Mouse (Mus musculus): ENCODE data around the gene 5730522E02Rik. TPM values are rescaled to one million over a fixed set of nuclear protein-coding genes. Genes with fewer than 3 reads are reported as not detected.
A peak's percentile ranks its signal among the peaks of the same experiment; 100 is the strongest.

The 5730522E02Rik gene
- polyA plus RNA-seq, 1 experiment from 2014 or later = 26.4 TPM

DNA sequence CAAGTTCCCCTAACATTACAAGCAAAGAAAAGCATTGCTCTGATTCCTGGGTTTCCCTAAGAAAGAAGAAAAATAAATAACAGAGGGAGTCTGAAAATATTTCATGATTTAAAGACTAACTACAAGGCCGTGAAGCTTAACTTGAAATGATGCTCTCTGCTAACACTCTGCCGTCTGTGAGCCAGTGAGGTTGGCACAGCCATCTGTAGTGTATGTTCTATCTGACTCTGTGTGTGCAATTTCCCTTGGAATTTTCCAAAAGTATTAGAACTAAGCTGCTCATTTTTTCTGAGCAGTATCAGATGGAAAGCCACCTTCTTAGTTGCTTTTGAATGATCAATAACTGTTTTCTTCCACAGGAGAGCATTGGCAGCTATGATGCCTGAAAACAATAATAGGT is 134.2 kb downstream of the 5730522E02Rik start:
- H3K4me2 ChIP-seq (ENCODE audit: low read length) = no peak overlapping the region
- 58% methylated on average over 2 of the region's 2 CpGs for WGBS
- H3K36me3 ChIP-seq (ENCODE audit: control insufficient read depth, insufficient read depth) = no peaks in the 10 kb centered on the region
- no peaks in the 10 kb centered on the region for H3K9me3 ChIP-seq (ENCODE audit: control insufficient read depth, low read length)
- H3K27me3 ChIP-seq (replicated peaks; ENCODE audit: control insufficient read depth, insufficient read depth, low read length) = no peaks in the 10 kb centered on the region
- no peak overlapping the region for H3K4me3 ChIP-seq (replicated peaks; ENCODE audit: low read length)
- ATAC-seq = no peak
- H3K9ac ChIP-seq (replicated peaks; ENCODE audit: low read depth, low read length) = no peak overlapping the region
- H3K27ac ChIP-seq (ENCODE audit: low read length) = 0 out of 2 replicates have a peak overlapping the region, but pooled peaks have one; percentile 14
- H3K4me1 ChIP-seq (replicated peaks; ENCODE audit: control insufficient read depth, insufficient read depth, low read length) = peaks cover 17% of the 10 kb centered on the region

DNA sequence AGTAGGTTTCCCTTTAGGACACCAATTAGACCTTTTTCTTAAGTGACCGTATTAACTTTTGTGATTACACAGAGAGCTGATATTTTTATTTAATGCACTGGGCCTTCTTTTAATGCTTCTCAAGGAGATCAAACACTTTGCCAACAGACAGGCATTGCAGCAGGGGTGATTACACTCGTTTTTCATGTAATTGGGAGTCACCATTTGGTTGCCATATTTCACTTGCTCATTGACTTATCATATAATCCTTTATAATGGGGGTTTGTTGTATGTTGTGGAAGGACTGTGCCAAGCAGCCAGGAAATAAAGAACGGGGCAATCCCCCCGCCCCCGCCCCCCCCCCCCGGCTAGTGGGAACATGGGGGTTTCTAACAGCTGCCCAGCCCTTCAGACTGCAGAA is 135.0 kb downstream of the 5730522E02Rik start:
- no peak overlapping the region for H3K4me2 ChIP-seq (ENCODE audit: low read length)
- no peaks in the 10 kb centered on the region for H3K9me3 ChIP-seq (ENCODE audit: control insufficient read depth, low read length)
- no peak overlapping the region for H3K27ac ChIP-seq (ENCODE audit: low read length)
- H3K4me3 ChIP-seq (replicated peaks; ENCODE audit: low read length) = no peak overlapping the region
- H3K9ac ChIP-seq (replicated peaks; ENCODE audit: low read depth, low read length) = no peak overlapping the region
- no peaks in the 10 kb centered on the region for H3K27me3 ChIP-seq (replicated peaks; ENCODE audit: control insufficient read depth, insufficient read depth, low read length)
- no peaks in the 10 kb centered on the region for H3K36me3 ChIP-seq (ENCODE audit: control insufficient read depth, insufficient read depth)
- no peak for ATAC-seq
- WGBS = 46% methylated on average over 6 of the region's 6 CpGs
- H3K4me1 ChIP-seq (replicated peaks; ENCODE audit: control insufficient read depth, insufficient read depth, low read length) = peaks cover 17% of the 10 kb centered on the region

DNA sequence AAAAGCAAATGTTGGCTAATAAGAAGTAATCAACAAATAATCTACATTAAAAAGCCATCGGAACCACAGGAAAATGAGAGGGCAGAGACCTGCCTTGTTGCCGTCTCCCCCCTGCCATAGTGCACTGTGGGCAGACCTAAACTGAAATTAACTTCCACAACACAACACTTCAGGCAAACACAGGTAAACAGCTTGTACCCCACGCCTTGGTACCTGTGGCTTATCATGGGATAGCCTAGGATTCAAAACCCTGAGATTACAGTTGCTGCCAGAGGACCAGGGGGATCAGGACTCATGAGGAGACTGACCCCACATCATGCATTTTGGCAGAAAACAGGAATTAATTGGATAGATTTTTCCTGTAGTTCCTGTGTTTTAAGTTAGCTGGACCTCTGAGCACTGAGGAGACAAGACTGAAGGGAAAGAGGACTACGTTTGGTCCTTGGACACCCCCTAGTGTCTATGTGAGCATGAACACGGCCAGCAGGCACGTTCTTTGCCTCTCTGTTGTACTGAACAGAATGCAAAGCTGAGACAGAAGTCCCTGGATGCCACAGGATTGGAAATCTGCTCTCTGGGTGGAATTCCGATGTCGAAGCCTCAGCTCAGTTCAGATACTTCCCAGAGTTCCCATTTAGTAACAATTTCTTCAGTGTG is 136.8 kb downstream of the 5730522E02Rik start:
- ATAC-seq = peak; percentile 90
- H3K27me3 ChIP-seq (replicated peaks; ENCODE audit: control insufficient read depth, insufficient read depth, low read length) = no peaks in the 10 kb centered on the region
- H3K9ac ChIP-seq (replicated peaks; ENCODE audit: low read depth, low read length) = no peak overlapping the region
- H3K4me1 ChIP-seq (replicated peaks; ENCODE audit: control insufficient read depth, insufficient read depth, low read length) = peaks cover 17% of the 10 kb centered on the region
- no peak overlapping the region for H3K4me2 ChIP-seq (ENCODE audit: low read length)
- 39% methylated on average over 8 of the region's 8 CpGs for WGBS
- H3K9me3 ChIP-seq (ENCODE audit: control insufficient read depth, low read length) = no peaks in the 10 kb centered on the region
- no peak overlapping the region for H3K4me3 ChIP-seq (replicated peaks; ENCODE audit: low read length)
- H3K36me3 ChIP-seq (ENCODE audit: control insufficient read depth, insufficient read depth) = no peaks in the 10 kb centered on the region
- no peak overlapping the region for H3K27ac ChIP-seq (ENCODE audit: low read length)

DNA sequence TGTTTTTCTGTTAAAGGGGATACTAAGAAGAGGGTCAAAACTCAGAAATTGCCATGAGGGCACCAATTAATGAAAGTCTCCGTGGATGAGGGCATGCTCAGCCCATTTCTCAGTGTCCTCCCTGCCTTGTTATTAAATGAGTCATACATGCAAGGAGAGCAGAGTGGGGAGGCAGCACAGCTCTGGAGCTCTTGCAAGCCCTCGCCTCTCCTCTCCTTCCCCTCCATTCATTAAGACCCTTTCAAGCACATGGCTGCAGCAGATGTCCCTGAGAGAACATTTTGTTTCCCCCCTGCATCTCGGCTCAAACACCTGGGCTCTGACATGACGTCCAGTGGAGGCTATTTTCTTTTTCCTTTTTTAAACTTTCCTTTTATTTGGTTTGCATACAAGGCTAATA is 138.5 kb downstream of the 5730522E02Rik start:
- no peaks in the 10 kb centered on the region for H3K36me3 ChIP-seq (ENCODE audit: control insufficient read depth, insufficient read depth)
- no peaks in the 10 kb centered on the region for H3K9me3 ChIP-seq (ENCODE audit: control insufficient read depth, low read length)
- no peaks in the 10 kb centered on the region for H3K27me3 ChIP-seq (replicated peaks; ENCODE audit: control insufficient read depth, insufficient read depth, low read length)
- WGBS = 11% methylated on average over 4 of the region's 4 CpGs
- H3K9ac ChIP-seq (replicated peaks; ENCODE audit: low read depth, low read length) = no peak overlapping the region
- H3K4me3 ChIP-seq (replicated peaks; ENCODE audit: low read length) = no peak overlapping the region
- H3K4me2 ChIP-seq (ENCODE audit: low read length) = no peak overlapping the region
- H3K27ac ChIP-seq (ENCODE audit: low read length) = no peak overlapping the region; the same call in 1 of the 2 replicates
- H3K4me1 ChIP-seq (replicated peaks; ENCODE audit: control insufficient read depth, insufficient read depth, low read length) = peaks cover 17% of the 10 kb centered on the region
- peak; percentile 54 for ATAC-seq

DNA sequence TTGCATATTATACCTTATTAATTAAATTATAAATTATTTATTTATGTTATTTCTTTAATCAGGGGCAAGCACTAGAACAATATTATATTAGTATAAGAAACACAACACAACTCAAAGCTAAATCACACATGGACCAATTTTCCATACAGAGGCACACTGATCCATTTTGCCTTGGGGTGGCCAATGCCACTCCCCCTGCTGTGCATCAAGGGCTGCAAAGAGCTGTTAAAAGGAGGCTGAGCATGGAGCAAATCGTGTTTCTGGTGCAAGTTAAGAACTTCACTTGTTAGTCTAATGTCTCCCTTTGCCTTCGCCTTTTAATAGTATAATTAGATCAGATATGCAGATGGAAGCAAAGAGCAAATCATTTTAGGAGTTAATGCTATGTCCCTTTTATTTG is 147.3 kb downstream of the 5730522E02Rik start:
- no peak overlapping the region for H3K4me2 ChIP-seq (ENCODE audit: low read length)
- H3K4me3 ChIP-seq (replicated peaks; ENCODE audit: low read length) = no peak overlapping the region
- peaks cover 14% of the 10 kb centered on the region for H3K4me1 ChIP-seq (replicated peaks; ENCODE audit: control insufficient read depth, insufficient read depth, low read length)
- no peak for ATAC-seq
- no peak overlapping the region for H3K9ac ChIP-seq (replicated peaks; ENCODE audit: low read depth, low read length)
- no peak overlapping the region for H3K27ac ChIP-seq (ENCODE audit: low read length)
- H3K27me3 ChIP-seq (replicated peaks; ENCODE audit: control insufficient read depth, insufficient read depth, low read length) = no peaks in the 10 kb centered on the region
- 26% methylated on average over 2 of the region's 2 CpGs for WGBS
- no peaks in the 10 kb centered on the region for H3K36me3 ChIP-seq (ENCODE audit: control insufficient read depth, insufficient read depth)
- no peaks in the 10 kb centered on the region for H3K9me3 ChIP-seq (ENCODE audit: control insufficient read depth, low read length)

DNA sequence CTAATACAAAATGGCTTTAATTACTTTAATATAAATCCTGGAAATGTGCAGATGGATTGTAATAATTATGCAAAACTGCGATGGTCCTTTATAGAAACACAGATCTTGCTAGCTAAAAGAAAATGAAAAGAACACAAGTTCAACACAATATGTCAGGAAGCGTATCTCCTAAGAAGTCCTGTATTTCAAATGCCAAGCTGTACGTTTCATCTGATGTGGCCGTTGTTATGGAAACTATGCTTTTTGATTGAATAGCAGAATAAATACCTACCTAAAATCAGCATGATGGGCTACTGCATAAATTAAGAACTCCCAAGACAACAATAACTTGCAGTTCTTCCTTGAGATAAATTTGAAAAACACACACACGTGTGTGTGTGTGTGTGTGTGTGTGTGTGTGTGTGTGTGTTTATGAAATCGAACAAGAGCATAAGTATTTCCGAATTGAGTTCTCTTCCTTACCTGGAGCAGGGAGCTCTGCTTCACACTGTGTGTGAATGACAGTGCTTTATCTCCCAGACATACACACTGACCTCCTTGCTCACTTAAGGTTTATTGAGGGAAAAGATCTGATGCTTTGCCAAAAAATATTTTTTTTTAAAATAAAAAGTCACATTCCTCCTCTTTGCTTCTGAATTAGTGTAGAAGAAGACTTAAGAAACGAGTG is 149.0 kb downstream of the 5730522E02Rik start:
- no peak overlapping the region for H3K4me3 ChIP-seq (replicated peaks; ENCODE audit: low read length)
- no peaks in the 10 kb centered on the region for H3K27me3 ChIP-seq (replicated peaks; ENCODE audit: control insufficient read depth, insufficient read depth, low read length)
- H3K4me2 ChIP-seq (ENCODE audit: low read length) = no peak overlapping the region
- H3K9me3 ChIP-seq (ENCODE audit: control insufficient read depth, low read length) = no peaks in the 10 kb centered on the region
- H3K4me1 ChIP-seq (replicated peaks; ENCODE audit: control insufficient read depth, insufficient read depth, low read length) = peaks cover 14% of the 10 kb centered on the region
- ATAC-seq = no peak
- 35% methylated on average over 8 of the region's 8 CpGs for WGBS
- no peak overlapping the region for H3K9ac ChIP-seq (replicated peaks; ENCODE audit: low read depth, low read length)
- no peaks in the 10 kb centered on the region for H3K36me3 ChIP-seq (ENCODE audit: control insufficient read depth, insufficient read depth)
- H3K27ac ChIP-seq (ENCODE audit: low read length) = peak overlapping the region; percentile 23; the same call in 1 of the 2 replicates

DNA sequence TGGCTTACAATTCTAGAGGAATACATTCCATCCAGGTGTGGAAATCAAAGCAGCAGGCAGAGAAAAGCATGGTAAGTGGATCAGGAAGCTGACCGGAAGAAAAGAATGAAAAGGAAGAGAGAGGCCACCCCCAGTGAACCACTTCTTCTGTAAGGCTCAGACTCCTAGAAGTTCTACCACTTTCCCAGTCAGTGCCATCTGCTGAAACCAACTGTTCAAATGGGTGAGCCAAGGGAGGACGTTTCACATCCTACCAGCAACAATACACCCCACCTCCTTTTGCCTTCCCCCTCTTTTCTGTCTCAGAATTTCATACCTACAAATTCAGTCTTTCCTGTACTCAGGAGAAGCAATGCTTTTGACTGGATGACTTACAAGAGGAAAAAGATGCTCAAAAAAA is 197.0 kb downstream of the 5730522E02Rik start:
- H3K27me3 ChIP-seq (replicated peaks; ENCODE audit: control insufficient read depth, insufficient read depth, low read length) = no peaks in the 10 kb centered on the region
- no peaks in the 10 kb centered on the region for H3K36me3 ChIP-seq (ENCODE audit: control insufficient read depth, insufficient read depth)
- ATAC-seq = no peak; the same call in 1 of the 2 replicates
- peaks cover 14% of the 10 kb centered on the region for H3K4me1 ChIP-seq (replicated peaks; ENCODE audit: control insufficient read depth, insufficient read depth, low read length)
- no peak overlapping the region for H3K9ac ChIP-seq (replicated peaks; ENCODE audit: low read depth, low read length)
- no peak overlapping the region for H3K4me2 ChIP-seq (ENCODE audit: low read length)
- 52% methylated on average over 2 of the region's 2 CpGs for WGBS
- no peak overlapping the region for H3K27ac ChIP-seq (ENCODE audit: low read length)
- no peaks in the 10 kb centered on the region for H3K9me3 ChIP-seq (ENCODE audit: control insufficient read depth, low read length)
- H3K4me3 ChIP-seq (replicated peaks; ENCODE audit: low read length) = no peak overlapping the region

DNA sequence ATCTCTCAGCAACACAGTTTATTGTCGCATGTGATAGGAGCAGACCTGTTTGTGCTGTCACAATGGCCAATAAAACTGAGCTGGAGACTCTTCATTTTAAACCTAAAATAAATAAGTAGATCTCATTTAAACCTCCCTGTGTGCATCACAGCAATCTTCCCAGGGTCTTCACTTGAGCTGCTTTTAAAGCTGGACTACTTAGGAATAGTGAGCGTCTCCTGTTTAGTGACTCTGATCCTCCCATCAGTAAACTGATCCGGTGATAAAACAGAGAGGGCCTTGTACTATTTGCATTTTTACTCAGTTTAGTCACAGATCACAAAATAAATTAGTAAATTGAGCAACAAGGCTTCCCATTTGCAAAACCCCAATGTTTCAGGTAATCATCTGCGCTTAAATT is 206.5 kb downstream of the 5730522E02Rik start:
- Histone ChIP-seq H3K9me3 (ENCODE audit: control insufficient read depth, low read length) (no peaks in the 10 kb centered on the region), H3K4me3 (replicated peaks; ENCODE audit: low read length) (no peak overlapping the region), H3K9ac (replicated peaks; ENCODE audit: low read depth, low read length) (no peak overlapping the region), H3K4me1 (replicated peaks; ENCODE audit: control insufficient read depth, insufficient read depth, low read length) (peaks cover 3% of the 10 kb centered on the region), H3K4me2 (ENCODE audit: low read length) (no peak overlapping the region), H3K27ac (ENCODE audit: low read length) (no peak overlapping the region), H3K36me3 (ENCODE audit: control insufficient read depth, insufficient read depth) (no peaks in the 10 kb centered on the region), H3K27me3 (replicated peaks; ENCODE audit: control insufficient read depth, insufficient read depth, low read length) (no peaks in the 10 kb centered on the region)
- no peak for ATAC-seq
- 79% methylated on average over 4 of the region's 4 CpGs for WGBS

DNA sequence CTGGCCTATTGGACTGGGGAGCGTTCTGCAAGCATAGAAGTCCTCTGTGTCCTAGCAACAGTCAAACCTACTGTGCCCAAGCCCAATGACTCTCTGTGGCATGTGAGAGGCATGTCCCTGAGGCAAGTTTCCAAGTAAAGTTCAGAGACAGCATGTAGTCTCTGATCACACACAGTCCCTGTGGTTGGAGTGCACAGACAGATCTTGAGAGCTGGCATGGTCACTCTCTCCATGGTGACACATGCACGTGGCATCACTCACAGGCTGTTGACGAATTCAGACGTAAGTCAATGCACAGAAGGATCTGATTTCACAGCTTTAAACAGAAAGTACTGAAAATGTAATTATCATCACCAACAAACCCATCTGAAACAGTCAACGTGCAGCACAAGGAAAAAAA is 210.8 kb downstream of the 5730522E02Rik start:
- WGBS = 69% methylated on average over 5 of the region's 5 CpGs
- no peak for ATAC-seq
- H3K4me3 ChIP-seq (replicated peaks; ENCODE audit: low read length) = no peak overlapping the region
- H3K27me3 ChIP-seq (replicated peaks; ENCODE audit: control insufficient read depth, insufficient read depth, low read length) = no peaks in the 10 kb centered on the region
- peaks cover 6% of the 10 kb centered on the region for H3K4me1 ChIP-seq (replicated peaks; ENCODE audit: control insufficient read depth, insufficient read depth, low read length)
- no peaks in the 10 kb centered on the region for H3K36me3 ChIP-seq (ENCODE audit: control insufficient read depth, insufficient read depth)
- no peak overlapping the region for H3K4me2 ChIP-seq (ENCODE audit: low read length)
- H3K9ac ChIP-seq (replicated peaks; ENCODE audit: low read depth, low read length) = no peak overlapping the region
- no peak overlapping the region for H3K27ac ChIP-seq (ENCODE audit: low read length)
- no peaks in the 10 kb centered on the region for H3K9me3 ChIP-seq (ENCODE audit: control insufficient read depth, low read length)
